In genomic region chr17:64816298-64816697, GRCm38 (mm10) we compare ENCODE assay signal across 51 mouse cellular contexts. TPM values are rescaled to one million over a fixed set of nuclear protein-coding genes. Genes with fewer than 3 reads are reported as not detected.
"Had no signal": no experiment of that assay in that cellular context is flagged by ENCODE, and none has a peak within 500 bp of the region (broad histone marks: within the 10 kb centered on the region; RNA-seq: fewer than 3 reads in every experiment).

No protein-coding gene starts in this region.

- H3K9me3 ChIP-seq: heart, embryonic 12.5 days; heart, embryonic 13.5 days; heart, embryonic 15.5 days; hindbrain, embryonic 10.5 days; hindbrain, embryonic 12.5 days; hindbrain, embryonic 13.5 days; hindbrain, embryonic 15.5 days; intestine, embryonic 15.5 days; kidney, embryonic 15.5 days had no signal

- H3K4me1 ChIP-seq: heart, embryonic 12.5 days; heart, embryonic 13.5 days; heart, embryonic 15.5 days; hindbrain, embryonic 10.5 days; hindbrain, embryonic 12.5 days; hindbrain, embryonic 13.5 days; hindbrain, embryonic 15.5 days; intestine, embryonic 15.5 days; kidney, embryonic 15.5 days had no signal

- DNase-seq: heart, postnatal 10 days; heart, postnatal 14 days; heart, postnatal 36 days; heart, postnatal 4 days; kidney, adult 11 months; kidney, adult 18-20 months; kidney, adult 2 months; kidney, adult 8-10 months; kidney, adult 9 months; kidney, postnatal 10 days; kidney, postnatal 14 days; kidney, postnatal 25 days; kidney, postnatal 36 days; kidney, postnatal 4 days; layer of hippocampus, adult 9-11 months; layer of hippocampus, postnatal 36 days had no signal

- H3K27me3 ChIP-seq: heart, embryonic 12.5 days; heart, embryonic 13.5 days; heart, embryonic 15.5 days; hindbrain, embryonic 12.5 days; hindbrain, embryonic 13.5 days; hindbrain, embryonic 15.5 days; intestine, embryonic 15.5 days; kidney, embryonic 15.5 days had no signal

- H3K9ac ChIP-seq: heart, embryonic 12.5 days; heart, embryonic 13.5 days; heart, embryonic 15.5 days; hindbrain, embryonic 12.5 days; hindbrain, embryonic 13.5 days; hindbrain, embryonic 14.5 days; hindbrain, embryonic 15.5 days; intestine, embryonic 15.5 days; kidney, embryonic 15.5 days had no signal

- H3K4me2 ChIP-seq: heart, embryonic 12.5 days; heart, embryonic 13.5 days; heart, embryonic 15.5 days; hindbrain, embryonic 12.5 days; hindbrain, embryonic 13.5 days; hindbrain, embryonic 14.5 days; hindbrain, embryonic 15.5 days; intestine, embryonic 15.5 days; kidney, embryonic 15.5 days had no signal

- H3K4me3 ChIP-seq: heart, embryonic 12.5 days; heart, embryonic 13.5 days; heart, embryonic 15.5 days; hindbrain, embryonic 10.5 days; hindbrain, embryonic 12.5 days; hindbrain, embryonic 13.5 days; hindbrain, embryonic 15.5 days; intestine, embryonic 15.5 days; kidney, embryonic 15.5 days; layer of hippocampus, adult 2 months; left cerebral cortex, adult 2 months had no signal

- H3K27ac ChIP-seq: heart, embryonic 13.5 days; heart, embryonic 15.5 days; hindbrain, embryonic 10.5 days; hindbrain, embryonic 12.5 days; hindbrain, embryonic 13.5 days; hindbrain, embryonic 14.5 days; hindbrain, embryonic 15.5 days; hindbrain, postnatal 0 days; intestine, embryonic 15.5 days; kidney, embryonic 15.5 days; kidney, postnatal 0 days; layer of hippocampus, adult 2 months; left cerebral cortex, adult 2 months had no signal

- H3K36me3 ChIP-seq: heart, embryonic 12.5 days; heart, embryonic 13.5 days; heart, embryonic 15.5 days; hindbrain, embryonic 10.5 days; hindbrain, embryonic 12.5 days; hindbrain, embryonic 13.5 days; hindbrain, embryonic 15.5 days; intestine, embryonic 15.5 days; kidney, embryonic 15.5 days had no signal

- ATAC-seq: hindbrain, embryonic 16.5 days; hindbrain, postnatal 0 days; inflammation-experienced regulatory T-cells, adult 6 months; intestine, embryonic 15.5 days; intestine, embryonic 16.5 days; intestine, postnatal 0 days had no signal

RNA-seq across cellular contexts. Expression of gene 4930583I09Rik, which starts 19.6 kb away (rescaled TPM):
- total RNA-seq: heart, postnatal 10 days; heart, postnatal 14 days; heart, postnatal 25 days; heart, postnatal 36 days; heart, postnatal 4 days; hematopoietic stem cell, adult 5-6 weeks; hindbrain, postnatal 0 days; layer of hippocampus, adult 18-20 months; layer of hippocampus, adult 2 months; layer of hippocampus, adult 8-10 months; layer of hippocampus, postnatal 10 days; layer of hippocampus, postnatal 14 days; layer of hippocampus, postnatal 25 days; layer of hippocampus, postnatal 36 days; left cerebral cortex, adult 18-20 months; left cerebral cortex, adult 2 months; left cerebral cortex, adult 8-10 months had no signal
- polyA plus RNA-seq: heart, embryonic 12.5 days; heart, embryonic 13.5 days; heart, embryonic 14.5 days; heart, embryonic 15.5 days; heart, embryonic 16.5 days; heart, postnatal 0 days; hindbrain, embryonic 10.5 days; hindbrain, embryonic 11.5 days; hindbrain, embryonic 12.5 days; hindbrain, embryonic 13.5 days; hindbrain, embryonic 14.5 days; hindbrain, embryonic 15.5 days; hindbrain, embryonic 16.5 days; hindbrain, postnatal 0 days; intestine, embryonic 14.5 days; intestine, embryonic 15.5 days; intestine, embryonic 16.5 days; intestine, postnatal 0 days; kidney, adult 2 months; kidney, embryonic 14.5 days; kidney, embryonic 15.5 days; kidney, embryonic 16.5 days; kidney, postnatal 0 days; large intestine, adult 2 months had no signal
